Mouse (Mus musculus): Measurements from ENCODE around the gene Gm17019. TPM values are rescaled to one million over a fixed set of nuclear protein-coding genes. Genes with fewer than 3 reads are reported as not detected.
"Not testable (repeated sequence)": the region's sequence is repeated elsewhere in the genome, so short reads cannot be mapped to it uniquely, and the experiment has no call there.

Gene Gm17019
- not detected for total RNA-seq (2018; cell fraction: chromatin; rRNA removed)
- total RNA-seq (2018; cell fraction: cytosol; rRNA removed) = not detected
- not detected for total RNA-seq (2018; cell fraction: nucleus; rRNA removed)
- not detected in 3 replicates for polyA plus RNA-seq (2018)

- H3K36me3 ChIP-seq (ENCODE audit: inconsistent target); H3K79me2 ChIP-seq (ENCODE audit: inconsistent target); H3K27ac ChIP-seq; H3K4me3 ChIP-seq (ENCODE audit: inconsistent target): not testable (repeated sequence)
- 56% methylated on average over 1 of the region's 1 CpGs for WGBS (ENCODE audit: missing documents)
Measured at GRCm38 (mm10) chr5:15032898-15033297, at the start of gene Gm17019. Gene Gm17019 (minus strand): TSS chr5:15032998.

DNA sequence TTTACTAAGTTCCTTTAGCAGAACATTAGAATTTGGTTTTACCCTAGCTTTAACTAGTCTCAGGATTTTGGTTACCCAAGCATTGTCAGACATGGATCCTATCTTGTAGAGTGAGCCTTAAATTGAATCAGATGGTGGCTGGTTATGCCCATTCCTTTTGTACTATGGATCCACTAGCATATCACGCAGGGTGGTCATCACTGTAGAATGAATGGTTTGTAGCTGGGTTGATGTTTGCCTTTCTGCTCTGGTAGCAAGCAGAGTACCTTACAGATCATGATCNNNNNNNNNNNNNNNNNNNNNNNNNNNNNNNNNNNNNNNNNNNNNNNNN lies 29.6 kb upstream of the Gm17019 start:
- not testable (repeated sequence) for H3K36me3 ChIP-seq (ENCODE audit: inconsistent target); H3K79me2 ChIP-seq (ENCODE audit: inconsistent target); H3K27ac ChIP-seq; H3K4me3 ChIP-seq (ENCODE audit: inconsistent target)
- 93% methylated on average over 1 of the region's 1 CpGs for WGBS (ENCODE audit: missing documents)

GRCm38 (mm10) chr5:15061638-15062384 lies 29.0 kb upstream of the Gm17019 start:
- WGBS (ENCODE audit: missing documents) = 98% methylated on average over 4 of the region's 4 CpGs
- H3K79me2 ChIP-seq (ENCODE audit: inconsistent target); H3K4me3 ChIP-seq (ENCODE audit: inconsistent target); H3K36me3 ChIP-seq (ENCODE audit: inconsistent target); H3K27ac ChIP-seq: not testable (repeated sequence)

DNA sequence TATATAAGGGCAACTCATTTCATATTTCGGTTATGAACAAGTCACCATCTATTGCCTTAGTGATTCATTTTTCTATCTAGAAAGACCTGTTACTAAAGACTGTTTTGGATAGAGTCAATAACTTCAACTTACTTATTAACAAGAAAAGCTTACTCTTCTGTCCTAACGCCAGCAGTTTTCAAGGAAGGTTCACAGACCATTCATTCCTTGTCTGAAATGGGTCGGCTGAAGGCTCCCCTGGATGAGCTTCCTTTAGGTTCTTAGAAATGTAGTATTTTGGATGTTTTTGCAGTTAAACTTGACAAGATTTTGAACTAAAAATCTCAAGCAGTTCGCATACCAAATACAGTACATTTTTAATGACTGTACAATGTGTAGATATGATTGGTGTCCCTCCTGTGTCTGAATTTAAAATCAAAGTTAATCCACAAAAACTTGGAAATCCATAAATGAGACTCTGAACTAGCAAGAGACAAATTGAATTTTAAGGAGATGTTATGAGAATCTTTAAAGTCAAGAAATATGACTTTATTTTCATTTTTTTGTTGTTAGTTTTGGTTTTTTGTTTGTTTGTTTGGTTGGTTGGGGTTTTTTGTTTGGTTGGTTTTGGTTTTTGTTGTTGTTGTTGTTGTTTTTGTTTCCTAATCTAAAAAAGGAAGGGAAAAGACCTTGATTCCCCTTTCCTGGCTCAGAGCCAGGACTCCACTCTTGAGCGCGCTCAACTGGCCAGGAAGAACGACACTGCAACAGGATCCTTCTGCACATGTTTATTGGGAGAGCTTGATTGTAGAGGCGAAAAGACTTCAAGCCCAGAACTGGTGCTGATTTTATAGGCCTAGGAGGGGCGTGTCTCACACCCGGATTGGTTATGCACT lies 21.6 kb upstream of the Gm17019 start:
- 94% methylated on average over 7 of the region's 10 CpGs for WGBS (ENCODE audit: missing documents)
- H3K36me3 ChIP-seq (ENCODE audit: inconsistent target); H3K27ac ChIP-seq; H3K4me3 ChIP-seq (ENCODE audit: inconsistent target); H3K79me2 ChIP-seq (ENCODE audit: inconsistent target): not testable (repeated sequence)

DNA sequence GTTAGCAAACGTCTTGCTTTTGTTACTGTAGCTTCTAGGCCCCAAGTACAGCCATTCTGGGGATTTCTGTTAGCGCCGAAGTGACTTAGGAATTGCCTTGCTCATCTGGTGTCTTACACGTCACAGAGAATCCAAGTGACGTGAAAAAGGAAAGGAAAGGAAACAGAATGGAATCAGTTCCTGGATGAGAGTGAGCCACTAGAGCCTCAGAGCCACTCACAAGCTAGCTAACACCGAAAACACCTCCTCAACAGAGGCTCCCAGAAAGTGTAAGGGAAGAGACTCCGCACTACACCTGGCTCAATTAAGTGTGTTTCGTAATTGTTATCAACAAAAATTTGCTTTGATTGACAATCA lies 20.8 kb upstream of the Gm17019 start:
- H3K79me2 ChIP-seq (ENCODE audit: inconsistent target); H3K27ac ChIP-seq; H3K36me3 ChIP-seq (ENCODE audit: inconsistent target); H3K4me3 ChIP-seq (ENCODE audit: inconsistent target): not testable (repeated sequence)
- WGBS (ENCODE audit: missing documents) = 87% methylated on average over 5 of the region's 8 CpGs

DNA sequence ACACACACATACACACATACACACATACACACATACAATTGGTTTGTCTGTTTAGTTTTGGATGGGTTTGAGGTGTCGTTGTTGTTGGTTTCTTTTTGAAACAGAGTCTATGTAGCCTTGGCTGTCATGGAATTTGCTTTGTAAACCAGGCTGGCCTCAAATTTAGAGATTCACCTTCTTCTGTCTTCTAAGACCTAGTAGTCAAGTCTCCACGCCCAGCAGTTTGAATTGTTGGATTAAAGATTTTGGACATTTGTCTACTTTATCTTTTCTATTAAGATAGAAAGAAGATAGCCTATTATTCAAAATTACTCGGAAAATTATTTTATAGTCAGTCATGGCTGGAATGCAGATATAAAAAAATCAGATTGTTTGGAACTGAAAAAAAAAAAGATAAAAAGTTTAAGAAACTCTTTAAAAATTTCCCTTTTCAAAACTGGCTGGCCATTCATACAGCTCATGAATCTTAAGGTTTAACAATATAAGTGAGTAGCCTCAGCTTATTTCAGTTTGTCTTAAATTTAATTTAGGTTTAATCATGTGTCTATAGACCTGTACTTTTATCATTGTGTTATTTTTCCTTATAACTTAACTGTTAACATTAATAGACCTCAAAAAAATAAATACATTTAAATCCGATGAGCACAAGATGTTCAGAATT lies 20.3 kb upstream of the Gm17019 start:
- not testable (repeated sequence) for H3K36me3 ChIP-seq (ENCODE audit: inconsistent target); H3K27ac ChIP-seq; H3K4me3 ChIP-seq (ENCODE audit: inconsistent target); H3K79me2 ChIP-seq (ENCODE audit: inconsistent target)
- WGBS (ENCODE audit: missing documents) = 83% methylated on average over 3 of the region's 4 CpGs

DNA sequence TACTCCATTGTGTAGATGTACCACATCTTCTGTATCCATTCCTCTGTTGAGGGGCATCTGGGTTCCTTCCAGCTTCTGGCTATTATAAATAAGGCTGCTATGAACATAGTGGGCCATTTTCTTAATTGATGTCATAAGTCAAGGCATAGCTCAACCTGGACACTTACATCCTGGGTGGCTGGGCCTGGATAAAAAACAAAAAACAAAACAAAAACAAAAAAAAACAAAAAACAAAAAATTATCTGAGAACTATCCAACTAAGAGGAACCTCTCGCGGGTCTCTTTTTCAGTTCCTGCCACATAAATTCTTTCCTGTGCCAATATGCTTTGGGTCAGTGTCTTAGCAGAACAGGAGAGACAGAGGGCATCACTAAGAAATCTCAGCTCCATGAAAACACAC lies 18.0 kb upstream of the Gm17019 start:
- H3K27ac ChIP-seq; H3K36me3 ChIP-seq (ENCODE audit: inconsistent target); H3K79me2 ChIP-seq (ENCODE audit: inconsistent target); H3K4me3 ChIP-seq (ENCODE audit: inconsistent target): not testable (repeated sequence)
- WGBS (ENCODE audit: missing documents) = 80% methylated on average over 2 of the region's 2 CpGs

- not testable (repeated sequence) for H3K79me2 ChIP-seq (ENCODE audit: inconsistent target); H3K27ac ChIP-seq; H3K36me3 ChIP-seq (ENCODE audit: inconsistent target); H3K4me3 ChIP-seq (ENCODE audit: inconsistent target)
- WGBS (ENCODE audit: missing documents) = 100% methylated on average over 2 of the region's 9 CpGs
Measured at GRCm38 (mm10) chr5:15044830-15045767, 12.3 kb upstream of the Gm17019 start.

GRCm38 (mm10) chr5:15040784-15041183 lies 8.0 kb upstream of the Gm17019 start:
- not testable (repeated sequence) for H3K27ac ChIP-seq; H3K36me3 ChIP-seq (ENCODE audit: inconsistent target); H3K79me2 ChIP-seq (ENCODE audit: inconsistent target); H3K4me3 ChIP-seq (ENCODE audit: inconsistent target)
- 100% methylated on average over 1 of the region's 4 CpGs for WGBS (ENCODE audit: missing documents)

DNA sequence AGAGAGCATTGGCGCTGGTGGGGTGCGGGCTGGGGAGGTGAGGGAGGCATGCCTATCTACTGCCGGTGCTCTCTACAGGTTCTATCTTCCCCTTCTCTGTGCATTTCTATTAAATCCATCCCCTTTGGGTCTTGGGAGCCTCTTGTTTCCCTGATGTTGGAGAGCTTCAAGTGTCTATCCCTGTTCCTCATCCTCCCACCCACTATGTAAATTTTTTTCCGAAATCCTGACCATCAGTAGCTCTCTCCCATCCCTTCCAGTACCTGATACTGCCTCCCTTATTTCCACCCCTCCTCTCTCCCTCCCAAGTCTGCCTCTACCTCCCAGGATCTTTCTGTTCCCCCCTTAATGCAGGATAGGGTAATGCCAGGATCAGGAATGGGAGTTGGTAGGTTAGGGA lies 7.2 kb upstream of the Gm17019 start:
- not testable (repeated sequence) for H3K27ac ChIP-seq; H3K79me2 ChIP-seq (ENCODE audit: inconsistent target); H3K4me3 ChIP-seq (ENCODE audit: inconsistent target); H3K36me3 ChIP-seq (ENCODE audit: inconsistent target)
- WGBS (ENCODE audit: missing documents) = 76% methylated on average over 2 of the region's 4 CpGs

DNA sequence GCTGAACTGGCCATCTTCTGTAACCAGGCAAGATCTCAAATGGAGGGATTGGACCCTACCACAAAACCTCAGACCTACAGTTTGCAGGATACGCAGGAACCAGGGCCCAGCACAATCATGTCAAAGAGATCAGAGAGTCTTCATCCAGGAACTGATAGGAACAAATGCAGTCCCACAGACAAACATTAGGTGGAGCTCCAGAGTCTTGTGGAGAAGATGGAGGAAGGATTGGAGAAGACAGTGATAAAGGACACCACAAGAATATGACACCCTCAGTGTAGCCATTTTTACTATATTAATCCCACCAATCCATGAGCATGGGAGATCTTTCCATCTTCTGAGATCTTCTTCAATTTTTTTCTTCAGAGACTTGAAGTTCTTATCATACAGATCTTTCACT lies 8.5 kb downstream of the Gm17019 start:
- no CpG with 5 or more reads among the region's 1 CpGs for WGBS (ENCODE audit: missing documents)

DNA sequence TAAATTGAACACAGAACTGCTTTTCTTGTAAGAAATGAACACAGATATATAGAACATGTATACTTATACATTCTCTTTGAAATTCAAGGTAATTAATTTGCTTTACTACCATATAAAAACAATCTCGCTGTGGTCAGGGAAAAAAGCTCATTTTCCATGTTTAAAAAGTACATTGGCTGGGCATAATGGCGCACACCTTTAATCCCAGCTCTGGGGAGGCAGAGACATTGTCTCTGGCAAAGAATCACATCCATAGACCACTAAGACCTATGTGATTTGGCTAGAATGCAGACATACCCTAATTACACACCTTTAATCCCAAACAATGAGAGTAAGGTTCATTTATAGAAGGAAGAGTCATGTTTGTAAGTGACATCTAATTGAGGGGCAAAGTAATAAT lies 12.7 kb downstream of the Gm17019 start:
- H3K79me2 ChIP-seq (ENCODE audit: inconsistent target); H3K27ac ChIP-seq; H3K4me3 ChIP-seq (ENCODE audit: inconsistent target); H3K36me3 ChIP-seq (ENCODE audit: inconsistent target): not testable (repeated sequence)
- 70% methylated on average over 2 of the region's 2 CpGs for WGBS (ENCODE audit: missing documents)

More for the DNA sequence above, 8.5 kb downstream of the Gm17019 start:
- not testable (repeated sequence) for H3K4me3 ChIP-seq (ENCODE audit: inconsistent target); H3K79me2 ChIP-seq (ENCODE audit: inconsistent target); H3K36me3 ChIP-seq (ENCODE audit: inconsistent target); H3K27ac ChIP-seq

DNA sequence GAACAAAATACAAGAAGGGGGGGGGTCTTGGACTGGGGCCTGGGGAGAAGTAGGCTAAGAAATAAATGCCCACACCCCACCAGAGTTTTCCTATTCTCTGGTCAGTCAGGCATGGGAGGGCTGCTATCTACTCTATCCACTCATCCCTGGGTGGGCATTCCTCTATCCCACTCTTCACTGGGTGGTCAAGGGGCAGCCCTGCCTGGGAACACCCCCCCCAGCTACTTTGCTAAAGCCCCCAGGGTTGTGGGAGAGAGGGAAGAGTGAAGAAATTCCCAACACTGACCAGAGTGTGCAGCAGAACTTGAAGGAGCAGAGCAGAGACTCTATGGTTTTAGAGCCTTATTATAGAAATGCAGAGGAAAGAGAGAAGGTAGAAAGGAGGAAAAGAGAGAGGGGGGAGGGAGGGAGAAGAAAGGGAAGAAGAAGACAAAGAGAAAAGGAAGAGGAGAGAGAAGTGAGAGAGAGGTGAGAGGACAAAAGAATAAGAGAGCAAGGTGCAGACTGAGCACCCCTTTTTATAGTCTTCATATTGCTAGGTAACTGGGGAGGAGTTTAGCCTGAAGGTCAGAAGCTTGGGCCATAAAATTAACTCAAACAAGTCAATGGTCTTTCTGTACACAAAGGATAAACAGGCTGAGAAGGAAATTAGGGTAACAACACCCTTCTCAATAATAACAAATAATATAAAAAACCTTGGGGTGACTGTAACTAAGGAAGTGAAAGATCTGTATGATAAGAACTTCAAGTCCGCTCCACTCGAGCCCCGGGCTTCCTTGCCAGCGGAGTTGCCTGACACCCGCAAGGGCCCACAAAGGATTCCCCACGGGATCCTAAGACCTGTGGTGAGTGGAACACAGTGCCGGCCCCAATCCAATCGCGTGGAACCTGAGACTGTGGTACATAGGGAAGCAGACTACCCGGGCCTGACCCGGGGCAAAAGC lies 21.9 kb downstream of the Gm17019 start:
- H3K79me2 ChIP-seq (ENCODE audit: inconsistent target); H3K4me3 ChIP-seq (ENCODE audit: inconsistent target); H3K27ac ChIP-seq; H3K36me3 ChIP-seq (ENCODE audit: inconsistent target): not testable (repeated sequence)
- WGBS (ENCODE audit: missing documents) = 89% methylated on average over 11 of the region's 11 CpGs
